Mouse (Mus musculus) liver, adult 2 months (tissue): ENCODE results near the gene Cyp26c1. TPM values are rescaled to one million over a fixed set of nuclear protein-coding genes. Genes with fewer than 3 reads are reported as not detected.

Experiments used
- DNase-seq: peaks from one replicate; pipeline ENCODE4 v3.0.0-alpha.2; 2011; ENCODE audit warnings: low read depth, low spot score; ENCODE audit errors: extremely low read depth
- H3K27ac ChIP-seq: fragments of 200-500 bp; replicated peaks from 2 replicates; pipeline ENCODE4 v1.5.1; 2012; ENCODE audit warnings: low read depth, mild to moderate bottlenecking, control low read depth, inconsistent platforms, low read length; ENCODE audit not compliant: insufficient read depth
- H3K27me3 ChIP-seq: fragments of 200-500 bp; 2 replicates; pipeline ENCODE4 v1.6.1; 2012; ENCODE audit warnings: mild to moderate bottlenecking, moderate library complexity, low read length, inconsistent platforms; ENCODE audit not compliant: control insufficient read depth, insufficient read depth
- H3K36me3 ChIP-seq: fragments of 200-500 bp; 2 replicates; pipeline ENCODE4 v1.6.1; 2012; ENCODE audit warnings: low read length, inconsistent platforms; ENCODE audit not compliant: control insufficient read depth, insufficient read depth
- H3K4me1 ChIP-seq: fragments of 200-500 bp; 2 replicates; pipeline ENCODE4 v1.6.1; 2011; ENCODE audit warnings: low read length; ENCODE audit not compliant: control insufficient read depth, insufficient read depth
- H3K4me3 ChIP-seq: fragments of 200-500 bp; 2 replicates; pipeline ENCODE4 v1.5.1; 2011; ENCODE audit warnings: low read depth, mild to moderate bottlenecking, control low read depth, low read length, moderate library complexity; ENCODE audit not compliant: insufficient read depth
- H3K79me2 ChIP-seq: fragments of 200-500 bp; 2 replicates; pipeline ENCODE4 v1.6.1; 2012; ENCODE audit warnings: inconsistent platforms, mild to moderate bottlenecking, low read length, moderate library complexity; ENCODE audit not compliant: control insufficient read depth, insufficient read depth
- H3K9ac ChIP-seq: fragments of 200-500 bp; 2 replicates; pipeline ENCODE4 v1.6.1; 2012; ENCODE audit warnings: low read depth, mild to moderate bottlenecking, control low read depth, inconsistent platforms, low read length
- CTCF ChIP-seq: fragments of 200-500 bp; IDR thresholded peaks from 2 replicates; pipeline ENCODE4 v1.5.1; 2011; ENCODE audit warnings: low read depth, low read length, control low read depth
- POLR2A ChIP-seq: fragments of 200-500 bp; IDR thresholded peaks from 2 replicates; pipeline ENCODE4 v1.6.1; 2011; ENCODE audit warnings: low read length, control low read depth; ENCODE audit not compliant: insufficient read depth; ENCODE audit errors: extremely low read depth
- WGBS: fragments of 180-500 bp; shearing (Covaris S2); methylation state at CpG from one replicate; pipeline ENCODE4 v1.1.7; 2018; 5-methylcytosine and 5-hydroxymethylcytosine counted together
- polyA plus RNA-seq: library from polyadenylated mRNA; depleted of rRNA; stranded (reverse); fragments of >200 nt; gene quantifications from 2 replicates; pipeline ENCODE4 v1.2.3, GENCODE M21; 2012
- total RNA-seq: library from RNA; depleted of rRNA; stranded (reverse); fragments of >200 nt; gene quantifications from 2 replicates; pipeline ENCODE4 v1.2.3, GENCODE M21; 2014

Gene Cyp26c1
- total and polyA plus RNA-seq, 2 experiments, result 0.05 to 0.09 TPM

- WGBS, result 51% methylated on average over 9 of the region's 9 CpGs
- Histone ChIP-seq H3K27me3 (no peaks in the 10 kb centered on the region), H3K4me1 (peaks cover 14% of the 10 kb centered on the region; the same call in 1 of the 2 replicates), H3K79me2 (no peaks in the 10 kb centered on the region), H3K27ac (no peak overlapping the region), H3K36me3 (no peaks in the 10 kb centered on the region), H3K4me3 (no peak overlapping the region), H3K9ac (no peak overlapping the region)
- no peak for DNase-seq
- TF ChIP-seq POLR2A (no peak), CTCF (no peak)
These were observed 14.3 kb downstream of the Cyp26c1 start for GRCm38 (mm10) chr19:37699711-37700110.

GRCm38 (mm10) chr19:37702377-37703076 lies 17.1 kb downstream of the Cyp26c1 start:
- TF ChIP-seq POLR2A (no peak), CTCF (no peak)
- Histone ChIP-seq H3K4me1 (peaks cover 7% of the 10 kb centered on the region; the same call in 1 of the 2 replicates), H3K36me3 (no peaks in the 10 kb centered on the region), H3K27me3 (no peaks in the 10 kb centered on the region), H3K9ac (no peak overlapping the region), H3K4me3 (no peak overlapping the region), H3K79me2 (no peaks in the 10 kb centered on the region), H3K27ac (no peak overlapping the region)
- 10% methylated on average over 21 of the region's 21 CpGs for WGBS
- peak; percentile 99 for DNase-seq

GRCm38 (mm10) chr19:37703902-37704509 lies 18.6 kb downstream of the Cyp26c1 start:
- H3K27me3 ChIP-seq, result no peaks in the 10 kb centered on the region
- WGBS, result 2% methylated on average over 3 of the region's 3 CpGs
- TF ChIP-seq POLR2A (no peak), CTCF (peak; percentile 83)

GRCm38 (mm10) chr19:37705722-37706121 lies 20.3 kb downstream of the Cyp26c1 start:
- H3K27me3 ChIP-seq, result no peaks in the 10 kb centered on the region
- H3K9ac ChIP-seq, result no peak overlapping the region
- no peak overlapping the region for H3K4me3 ChIP-seq
- no peak for DNase-seq
- WGBS, result 85% methylated on average over 5 of the region's 5 CpGs
- H3K36me3 ChIP-seq, result no peaks in the 10 kb centered on the region
- peaks cover 7% of the 10 kb centered on the region; the same call in 1 of the 2 replicates for H3K4me1 ChIP-seq
- H3K79me2 ChIP-seq, result no peaks in the 10 kb centered on the region
- TF ChIP-seq POLR2A (no peak), CTCF (no peak)
- H3K27ac ChIP-seq, result no peak overlapping the region

More at GRCm38 (mm10) chr19:37703902-37704509, 18.6 kb downstream of the Cyp26c1 start:
- H3K79me2 ChIP-seq, result no peaks in the 10 kb centered on the region
- no peak overlapping the region for H3K4me3 ChIP-seq
- peak; percentile 46 for DNase-seq
- H3K36me3 ChIP-seq, result no peaks in the 10 kb centered on the region
- no peak overlapping the region for H3K9ac ChIP-seq
- H3K27ac ChIP-seq, result no peak overlapping the region
- peaks cover 7% of the 10 kb centered on the region; the same call in 1 of the 2 replicates for H3K4me1 ChIP-seq

GRCm38 (mm10) chr19:37714681-37715080 lies 29.3 kb downstream of the Cyp26c1 start:
- no peaks in the 10 kb centered on the region; the same call in 1 of the 2 replicates for H3K27me3 ChIP-seq
- no peaks in the 10 kb centered on the region for H3K36me3 ChIP-seq
- no peak for DNase-seq
- H3K4me3 ChIP-seq, result no peak overlapping the region
- no peak overlapping the region for H3K27ac ChIP-seq
- 67% methylated on average over 10 of the region's 10 CpGs for WGBS
- H3K79me2 ChIP-seq, result no peaks in the 10 kb centered on the region
- no peaks in the 10 kb centered on the region for H3K4me1 ChIP-seq
- TF ChIP-seq CTCF, result no peak
- H3K9ac ChIP-seq, result no peak overlapping the region

GRCm38 (mm10) chr19:37715980-37716379 lies 30.6 kb downstream of the Cyp26c1 start:
- no peak overlapping the region for H3K9ac ChIP-seq
- 58% methylated on average over 1 of the region's 1 CpGs for WGBS
- no peaks in the 10 kb centered on the region for H3K36me3 ChIP-seq
- H3K4me1 ChIP-seq, result no peaks in the 10 kb centered on the region
- no peak overlapping the region for H3K4me3 ChIP-seq
- no peak overlapping the region for H3K27ac ChIP-seq
- no peak for TF ChIP-seq CTCF
- TF ChIP-seq POLR2A, result no peak
- no peak for DNase-seq
- H3K79me2 ChIP-seq, result no peaks in the 10 kb centered on the region
- no peaks in the 10 kb centered on the region; the same call in 1 of the 2 replicates for H3K27me3 ChIP-seq
